Mouse (Mus musculus) bone marrow, adult 2 months (tissue): Measurements from ENCODE around the gene Zdhhc18.

Source experiments
- CTCF ChIP-seq: fragments of 200-500 bp; IDR thresholded peaks from 2 replicates; pipeline ENCODE4 v1.5.1; 2011; ENCODE audit warnings: low read length, control low read depth; ENCODE audit not compliant: control insufficient read depth, insufficient read depth
- POLR2A ChIP-seq: fragments of 200-500 bp; IDR thresholded peaks from 2 replicates; pipeline ENCODE4 v1.6.1; 2011; ENCODE audit warnings: low read depth, mild to moderate bottlenecking, control low read depth, low read length, borderline replicate concordance; ENCODE audit not compliant: control insufficient read depth

- TF ChIP-seq CTCF: no peak
- no peak for TF ChIP-seq POLR2A
These were observed 2.0 kb upstream of the Zdhhc18 start for GRCm38 (mm10) chr4:133651986-133652385.
